Mouse (Mus musculus): Measurements from ENCODE around the gene Ppip5k2.
"Not testable (repeated sequence)": the region's sequence is repeated elsewhere in the genome, so short reads cannot be mapped to it uniquely, and the experiment has no call there.

Ppip5k2 gene

GRCm38 (mm10) chr1:97769904-97770753 is at the start of gene Ppip5k2, which contains the start of gene Gin1:
TSS of gene Ppip5k2 (minus strand) at chr1:97770411.
TSS of gene Gin1 (plus strand) at chr1:97770172.
- peak; percentile 94 for DNase-seq (ENCODE audit: low spot score)

- peak; percentile 17 for DNase-seq (ENCODE audit: low spot score)
These were observed 39.2 kb upstream of the Ppip5k2 start for GRCm38 (mm10) chr1:97809255-97809912.

GRCm38 (mm10) chr1:97804520-97804919 is 34.3 kb upstream of the Ppip5k2 start:
- no peak for DNase-seq (ENCODE audit: low spot score)

GRCm38 (mm10) chr1:97802207-97802902 is 32.1 kb upstream of the Ppip5k2 start:
- DNase-seq (ENCODE audit: low spot score): peak; percentile 13

- no peak for DNase-seq (ENCODE audit: low spot score)
These were observed 25.7 kb upstream of the Ppip5k2 start for GRCm38 (mm10) chr1:97795936-97796335.

GRCm38 (mm10) chr1:97794110-97794509 is 23.9 kb upstream of the Ppip5k2 start:
- no peak for DNase-seq (ENCODE audit: low spot score)

GRCm38 (mm10) chr1:97788490-97788889 is 18.3 kb upstream of the Ppip5k2 start:
- no peak for DNase-seq (ENCODE audit: low spot score)

GRCm38 (mm10) chr1:97787674-97788073 is 17.5 kb upstream of the Ppip5k2 start:
- DNase-seq (ENCODE audit: low spot score): no peak

- no peak for DNase-seq (ENCODE audit: low spot score)
These were observed 15.6 kb upstream of the Ppip5k2 start for GRCm38 (mm10) chr1:97785685-97786393.

- peak; percentile 37 for DNase-seq (ENCODE audit: low spot score)
These were observed 14.7 kb upstream of the Ppip5k2 start for GRCm38 (mm10) chr1:97784928-97785327.

- DNase-seq (ENCODE audit: low spot score): no peak
These were observed 11.5 kb upstream of the Ppip5k2 start for GRCm38 (mm10) chr1:97781674-97782073.

- no peak for DNase-seq (ENCODE audit: low spot score)
These were observed 3.8 kb upstream of the Ppip5k2 start for GRCm38 (mm10) chr1:97773973-97774372.

GRCm38 (mm10) chr1:97773362-97773761 is 3.2 kb upstream of the Ppip5k2 start:
- no peak for DNase-seq (ENCODE audit: low spot score)

GRCm38 (mm10) chr1:97771727-97772126 is 1.5 kb upstream of the Ppip5k2 start:
- DNase-seq (ENCODE audit: low spot score): no peak

- no peak for DNase-seq (ENCODE audit: low spot score)
These were observed 907 bp upstream of the Ppip5k2 start for GRCm38 (mm10) chr1:97771118-97771517.

- peak; percentile 45 for DNase-seq (ENCODE audit: low spot score)
These were observed 812 bp downstream of the Ppip5k2 start for GRCm38 (mm10) chr1:97769294-97769903.

- no peak for DNase-seq (ENCODE audit: low spot score)
These were observed 1.3 kb downstream of the Ppip5k2 start for GRCm38 (mm10) chr1:97768906-97769293.

GRCm38 (mm10) chr1:97768089-97768488 is 2.1 kb downstream of the Ppip5k2 start:
- DNase-seq (ENCODE audit: low spot score): no peak

GRCm38 (mm10) chr1:97765712-97766111 is 4.5 kb downstream of the Ppip5k2 start:
- DNase-seq (ENCODE audit: low spot score): not testable (repeated sequence)

GRCm38 (mm10) chr1:97761477-97761876 is 8.7 kb downstream of the Ppip5k2 start:
- no peak for DNase-seq (ENCODE audit: low spot score)

GRCm38 (mm10) chr1:97760598-97760997 is 9.6 kb downstream of the Ppip5k2 start:
- no peak for DNase-seq (ENCODE audit: low spot score)

- DNase-seq (ENCODE audit: low spot score): no peak
These were observed 10.4 kb downstream of the Ppip5k2 start for GRCm38 (mm10) chr1:97759841-97760240.

Measured in embryo, embryonic 10 days (tissue).